Mouse (Mus musculus) embryo, embryonic 10 days (tissue): ENCODE data around the gene Slc25a20.

ENCODE experiments used
- DNase-seq: peaks from one replicate; pipeline ENCODE4 v3.0.0-alpha.2; 2015; ENCODE audit warnings: low spot score

Gene Slc25a20

DNA sequence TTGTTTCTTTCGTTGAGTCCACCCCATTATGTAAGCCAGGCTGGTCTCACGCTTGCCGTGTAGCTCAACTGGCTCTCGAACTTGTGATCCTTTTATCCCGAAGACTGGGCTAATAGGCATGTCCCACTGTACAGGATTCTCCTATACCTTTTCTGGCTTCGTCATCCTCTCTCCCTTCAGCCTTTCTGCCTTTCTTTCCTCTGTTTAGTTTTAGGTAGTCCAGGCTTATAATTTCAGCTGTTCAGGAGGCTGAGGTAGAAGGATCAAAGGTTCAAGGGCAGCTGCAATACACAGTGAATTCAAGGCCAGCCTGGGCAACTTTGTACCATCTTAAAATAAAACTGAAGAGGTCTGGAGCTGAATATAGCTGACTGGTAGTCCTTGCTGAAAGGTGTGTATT, 25.3 kb downstream of the Slc25a20 start:
- DNase-seq: no peak

- DNase-seq: no peak
These were observed 25.8 kb downstream of the Slc25a20 start for GRCm38 (mm10) chr9:108687686-108688085.

DNA sequence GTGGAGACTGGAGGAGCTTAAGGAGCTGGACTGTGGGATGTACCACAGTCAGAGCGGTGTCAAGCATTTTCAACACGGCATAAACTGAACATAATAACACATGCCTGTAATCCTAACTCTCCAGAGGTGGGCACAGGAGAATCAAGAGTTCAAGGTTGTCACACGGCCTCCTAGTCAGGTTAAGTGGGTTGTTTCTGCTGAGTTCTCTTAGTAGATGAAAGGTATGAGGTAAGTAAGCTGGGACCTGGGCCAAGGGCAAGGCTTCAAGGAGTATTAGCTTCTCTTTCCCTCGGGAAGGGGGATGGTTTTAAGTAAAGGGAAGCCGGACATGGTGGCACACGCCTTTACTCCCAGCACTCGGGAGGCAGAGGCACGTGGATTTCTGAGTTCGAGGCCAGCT, 26.6 kb downstream of the Slc25a20 start:
- no peak for DNase-seq

GRCm38 (mm10) chr9:108689106-108689505, 27.2 kb downstream of the Slc25a20 start, which contains the start of gene Prkar2a:
Prkar2a (plus strand) TSS chr9:108689314.
- DNase-seq: peak; percentile 87

GRCm38 (mm10) chr9:108689993-108690392, 28.1 kb downstream of the Slc25a20 start:
- no peak for DNase-seq

DNA sequence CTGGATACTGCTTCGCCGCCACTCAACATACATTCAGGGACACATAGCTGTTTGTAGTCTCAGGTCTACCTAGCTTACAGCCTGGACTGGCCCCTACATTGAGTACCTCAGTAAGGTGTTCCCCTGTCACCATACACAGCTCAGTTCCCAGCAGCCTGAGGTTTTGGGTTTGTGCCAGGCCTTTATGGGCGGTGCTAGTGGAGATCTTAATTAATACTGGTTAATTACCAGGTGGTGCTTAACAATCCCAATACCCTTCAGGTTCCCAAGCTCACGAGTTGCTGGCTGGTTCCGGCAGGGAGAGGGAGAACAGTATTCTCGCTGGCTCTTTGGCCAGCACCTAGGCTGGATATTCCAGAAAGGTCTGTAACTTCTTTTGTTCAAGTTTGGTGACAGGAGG, 29.0 kb downstream of the Slc25a20 start:
- DNase-seq: no peak

DNA sequence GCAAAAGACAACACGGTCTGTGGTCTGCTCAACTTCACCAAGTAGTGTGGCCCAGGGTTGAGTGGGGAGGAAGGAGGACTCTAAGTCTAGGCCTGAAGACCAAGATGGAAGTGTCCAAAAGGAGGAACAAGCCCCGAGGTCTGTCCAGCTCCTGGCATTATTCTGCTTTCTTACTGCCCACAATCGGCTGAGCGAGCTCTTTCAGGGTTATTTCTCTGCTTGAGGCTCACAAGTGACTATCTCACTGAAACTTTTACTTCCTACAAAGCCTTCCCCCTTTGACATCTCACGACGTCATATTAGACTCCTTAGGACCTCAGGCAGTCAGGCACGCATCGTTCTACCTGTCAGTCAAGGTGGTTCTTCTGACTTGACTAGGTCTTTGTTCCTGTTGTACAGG, 29.5 kb downstream of the Slc25a20 start:
- no peak for DNase-seq

DNA sequence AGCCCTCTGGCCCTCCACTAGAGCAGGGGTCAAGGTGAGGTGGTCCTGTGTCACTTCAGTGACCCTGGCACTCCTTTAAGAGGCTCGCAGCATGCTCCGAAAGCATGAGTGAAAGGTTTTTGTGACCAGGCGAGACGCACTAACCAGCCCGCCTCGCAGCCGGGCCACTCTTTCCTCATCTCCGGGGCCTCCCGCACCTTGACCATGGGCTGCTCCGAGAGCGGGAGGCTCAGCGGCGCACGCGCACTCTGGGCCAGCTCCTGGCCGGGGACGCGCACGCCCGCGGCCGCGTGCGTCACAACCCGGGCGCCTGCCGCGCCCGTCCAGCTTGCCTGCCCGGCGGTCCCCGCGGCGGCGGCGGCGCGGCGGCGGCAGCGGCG, 29.9 kb downstream of the Slc25a20 start:
- peak; percentile 91 for DNase-seq

DNA sequence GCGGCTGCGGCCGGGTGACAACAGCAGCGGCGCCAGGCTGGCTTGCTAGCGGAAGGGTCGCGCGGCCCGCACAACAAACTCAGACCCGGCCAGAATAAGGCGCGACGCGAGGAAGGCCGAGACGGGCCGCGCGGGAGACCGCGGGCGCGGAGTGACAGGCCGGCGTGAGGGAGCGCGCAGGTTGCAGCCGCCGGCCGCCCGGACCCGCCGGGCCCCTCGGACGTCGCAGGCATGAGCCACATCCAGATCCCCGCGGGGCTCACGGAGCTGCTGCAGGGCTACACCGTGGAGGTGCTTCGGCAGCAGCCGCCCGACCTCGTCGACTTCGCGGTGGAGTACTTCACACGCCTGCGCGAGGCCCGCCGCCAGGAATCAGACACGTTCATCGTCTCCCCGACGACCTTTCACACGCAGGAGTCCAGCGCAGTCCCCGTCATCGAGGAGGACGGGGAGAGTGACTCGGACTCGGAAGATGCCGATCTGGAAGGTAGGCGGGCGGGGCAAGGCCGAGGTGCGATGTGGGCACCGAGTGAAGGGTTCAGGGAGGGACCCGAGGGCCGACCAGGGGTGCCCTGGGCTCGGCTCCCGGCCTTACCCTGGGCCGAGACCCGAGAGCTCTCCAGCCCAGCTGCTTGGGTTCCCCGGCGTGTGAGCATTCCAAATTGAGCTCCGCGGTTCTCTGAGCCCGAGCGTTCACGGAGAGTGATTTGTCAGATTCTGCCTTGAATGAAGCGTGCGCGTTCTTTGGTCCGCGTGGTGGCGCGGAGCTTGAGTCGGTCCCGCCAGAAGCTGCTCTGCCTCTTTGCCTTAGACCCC, 30.5 kb downstream of the Slc25a20 start:
- peak; percentile 81 for DNase-seq

DNA sequence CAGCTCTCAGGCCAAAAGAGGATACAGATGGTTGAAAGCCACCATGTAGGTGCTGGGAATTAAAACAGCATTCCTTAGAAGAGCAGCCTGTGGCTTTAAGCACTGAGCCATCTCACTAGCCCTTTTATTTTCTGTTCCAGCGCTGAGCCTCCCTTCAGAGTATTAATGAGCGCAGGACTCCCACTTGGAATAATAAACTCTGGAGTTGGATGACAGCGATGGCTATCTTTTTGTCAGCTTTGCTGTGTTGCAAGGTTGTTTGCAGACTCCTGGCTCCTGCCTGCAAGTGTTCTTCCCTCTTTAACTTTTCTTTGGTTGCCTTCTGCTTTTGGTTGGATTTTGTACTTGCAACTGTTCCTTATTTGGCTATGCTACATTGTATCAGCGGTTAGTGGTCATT, 32.1 kb downstream of the Slc25a20 start:
- no peak for DNase-seq

DNA sequence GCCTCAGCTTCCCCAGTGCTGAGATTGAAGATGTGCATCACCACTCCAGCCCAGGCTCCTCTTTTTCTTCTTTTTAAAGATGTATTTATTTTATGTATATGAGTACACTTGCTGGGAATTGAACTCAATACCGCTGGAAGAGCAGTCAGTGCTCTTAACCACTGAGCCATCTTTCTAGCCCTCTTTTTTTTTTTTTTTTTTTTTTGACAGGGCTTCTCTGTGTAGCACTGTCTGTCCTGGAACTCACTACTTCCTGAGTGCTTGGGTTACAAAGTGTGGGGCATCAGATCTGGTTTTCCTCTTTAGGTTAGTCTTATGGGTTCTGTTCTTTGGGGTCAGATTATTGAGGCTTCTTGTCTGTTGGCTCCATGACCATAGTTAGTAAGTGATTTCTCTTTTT, 32.6 kb downstream of the Slc25a20 start:
- DNase-seq: no peak

GRCm38 (mm10) chr9:108702476-108702875, 40.6 kb downstream of the Slc25a20 start:
- no peak for DNase-seq

DNA sequence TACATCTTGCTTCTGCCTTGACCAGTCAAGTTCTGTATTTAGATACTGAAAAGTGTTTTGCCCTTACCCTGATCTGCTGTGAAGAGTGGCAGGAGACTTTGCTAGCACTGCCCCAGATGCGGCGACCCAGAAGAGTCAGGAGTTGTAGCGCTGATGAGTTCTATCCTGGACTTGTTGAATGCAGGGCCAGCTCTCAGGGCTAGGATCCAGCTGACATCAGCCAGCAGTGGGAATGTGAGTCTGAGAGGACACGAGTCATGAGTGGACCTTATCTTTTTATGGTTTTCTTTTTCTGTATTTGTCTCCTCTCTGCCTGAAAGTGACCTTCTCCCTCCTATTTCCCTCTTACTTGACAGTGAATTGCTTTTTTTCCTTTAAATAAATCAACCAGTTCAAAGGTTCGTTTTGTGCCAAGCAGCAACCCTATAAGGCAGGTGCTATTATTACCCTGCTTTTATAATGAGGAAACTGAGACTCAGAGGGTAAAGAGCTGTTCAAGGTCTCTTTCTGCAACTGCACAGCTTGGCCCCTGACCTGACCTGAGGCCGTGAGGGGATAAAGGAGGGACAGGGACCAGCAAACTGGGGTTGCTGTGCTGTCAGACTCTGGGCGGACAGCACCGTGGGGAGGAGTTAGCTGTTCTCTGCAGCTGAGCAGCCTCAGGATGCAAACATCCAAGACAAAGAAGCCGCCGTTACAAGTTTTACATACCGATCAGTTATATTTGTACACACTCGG, 41.7 kb downstream of the Slc25a20 start:
- peak; percentile 23 for DNase-seq

DNA sequence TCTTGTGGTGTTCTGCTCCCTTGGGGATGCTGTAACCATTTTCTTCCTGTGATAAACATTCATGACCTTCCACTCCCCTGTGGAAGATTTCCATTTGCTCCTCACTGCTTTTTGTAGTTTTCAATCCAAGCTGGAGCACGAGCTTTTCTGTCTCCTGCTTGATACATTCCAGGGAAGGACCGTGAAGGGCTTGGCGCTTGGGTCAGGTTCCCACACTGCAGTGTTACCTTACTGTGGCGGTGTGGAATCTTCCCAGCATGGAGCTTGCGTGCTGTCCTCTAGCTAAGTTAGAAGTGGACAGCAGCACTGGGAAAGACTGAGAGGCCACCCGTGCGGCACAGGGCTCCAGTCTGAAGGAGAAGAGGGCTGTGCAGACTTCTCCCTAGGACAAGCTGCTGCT, 42.7 kb downstream of the Slc25a20 start:
- no peak for DNase-seq

DNA sequence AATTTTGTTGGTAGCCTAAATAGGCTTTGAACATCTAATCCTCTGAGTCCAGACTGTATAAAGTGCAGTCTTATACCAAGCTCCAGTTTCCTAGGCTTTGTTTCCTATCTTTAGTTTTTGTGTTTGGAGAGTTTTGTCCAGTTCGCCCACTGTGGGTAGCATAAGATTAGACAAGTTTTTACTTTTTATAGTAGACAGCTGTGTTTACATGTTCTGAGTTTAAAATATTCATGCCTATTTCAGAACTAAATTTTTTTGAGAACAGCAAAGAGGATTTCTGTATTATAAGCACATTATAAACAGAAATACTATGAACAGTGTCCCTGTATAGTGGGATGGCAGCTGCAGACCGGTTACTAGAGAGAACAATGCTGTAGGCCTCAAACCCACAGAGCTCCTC, 45.3 kb downstream of the Slc25a20 start:
- DNase-seq: no peak

DNA sequence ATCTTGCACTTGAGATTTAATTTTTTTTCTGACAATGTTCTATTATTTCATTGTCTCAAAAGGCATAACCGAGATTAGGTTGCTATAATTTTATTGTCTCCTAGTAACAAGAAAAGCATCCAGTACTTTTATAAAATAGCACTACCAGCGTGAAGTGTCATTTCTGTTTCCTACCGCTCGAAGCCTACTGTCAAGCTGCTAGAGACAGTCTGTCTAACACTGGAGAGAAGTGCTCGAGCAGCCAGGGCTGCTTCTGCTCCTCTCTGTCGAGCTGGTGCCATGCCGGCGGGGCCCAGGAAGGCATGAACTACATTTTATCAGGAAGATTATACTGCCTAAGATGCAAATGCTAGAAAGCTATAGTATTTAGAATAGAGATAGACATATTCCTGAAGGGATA, 46.9 kb downstream of the Slc25a20 start:
- DNase-seq: no peak

- DNase-seq: no peak
These were observed 48.9 kb downstream of the Slc25a20 start for GRCm38 (mm10) chr9:108710767-108711166.

- no peak for DNase-seq
These were observed 54.3 kb downstream of the Slc25a20 start for GRCm38 (mm10) chr9:108716199-108716598.

DNA sequence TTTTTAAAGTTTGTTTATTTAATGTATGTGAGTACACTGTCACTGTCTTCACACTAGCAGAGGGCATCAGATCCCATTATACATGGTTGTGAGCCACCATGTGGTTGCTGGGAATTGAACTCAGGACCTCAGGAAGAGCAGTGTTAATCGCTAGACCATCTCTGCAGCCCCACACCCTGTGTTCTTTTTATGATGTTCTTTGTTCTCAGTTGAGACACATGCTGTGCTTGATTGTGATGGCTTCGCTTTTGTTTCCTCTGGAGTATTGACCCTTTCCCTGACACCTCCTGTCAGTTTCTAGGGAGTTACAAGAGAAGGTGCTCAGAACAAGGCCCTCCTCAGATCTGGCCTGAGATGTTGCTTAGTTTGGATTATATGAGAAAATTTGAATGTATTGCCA, 61.9 kb downstream of the Slc25a20 start:
- DNase-seq: no peak

GRCm38 (mm10) chr9:108726116-108726515, 64.2 kb downstream of the Slc25a20 start:
- no peak for DNase-seq

- no peak for DNase-seq
These were observed 67.2 kb downstream of the Slc25a20 start for GRCm38 (mm10) chr9:108729050-108729449.

- no peak for DNase-seq
These were observed 70.6 kb downstream of the Slc25a20 start for GRCm38 (mm10) chr9:108732462-108732861.
